Mouse (Mus musculus) G1E (cell line): ENCODE data around the gene Lemd1.

Experiments
- CTCF ChIP-seq: IDR thresholded peaks from 2 replicates; pipeline ENCODE4 v1.5.1; 2012; ENCODE audit warnings: low read depth, low read length, inconsistent platforms, mixed read lengths
- GATA1 ChIP-seq: IDR thresholded peaks from 2 replicates; pipeline ENCODE4 v1.6.1; 2012; ENCODE audit warnings: borderline replicate concordance, low read length, inconsistent platforms, mixed read lengths

DNA sequence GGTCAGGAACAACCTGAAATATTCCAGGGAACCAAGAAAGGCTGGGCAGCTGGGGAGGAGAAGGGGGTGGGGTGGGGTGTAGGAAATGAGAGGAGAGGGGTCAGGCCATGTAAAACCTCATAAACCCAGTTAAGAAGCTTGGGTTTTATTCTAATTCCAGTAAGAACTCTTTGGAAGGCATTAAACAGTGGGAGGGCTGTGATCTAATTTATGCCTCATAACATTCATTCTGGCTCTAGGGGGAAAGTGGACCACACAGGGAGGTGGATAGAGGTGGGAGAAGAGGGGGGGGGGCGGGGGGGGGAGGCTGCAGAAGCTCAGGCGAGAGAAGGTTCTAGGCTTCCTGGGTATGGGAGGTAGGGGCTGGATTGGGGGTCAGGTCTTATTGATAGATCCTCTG is 19.6 kb upstream of the Lemd1 start:
- TF ChIP-seq CTCF (no peak), GATA1 (no peak)
